Mouse (Mus musculus): ENCODE data around the gene Rnf181. TPM values are rescaled to one million over a fixed set of nuclear protein-coding genes. Genes with fewer than 3 reads are reported as not detected.

The Rnf181 gene
- polyA plus RNA-seq, 1 experiment from 2014 or later: 106 TPM

DNA sequence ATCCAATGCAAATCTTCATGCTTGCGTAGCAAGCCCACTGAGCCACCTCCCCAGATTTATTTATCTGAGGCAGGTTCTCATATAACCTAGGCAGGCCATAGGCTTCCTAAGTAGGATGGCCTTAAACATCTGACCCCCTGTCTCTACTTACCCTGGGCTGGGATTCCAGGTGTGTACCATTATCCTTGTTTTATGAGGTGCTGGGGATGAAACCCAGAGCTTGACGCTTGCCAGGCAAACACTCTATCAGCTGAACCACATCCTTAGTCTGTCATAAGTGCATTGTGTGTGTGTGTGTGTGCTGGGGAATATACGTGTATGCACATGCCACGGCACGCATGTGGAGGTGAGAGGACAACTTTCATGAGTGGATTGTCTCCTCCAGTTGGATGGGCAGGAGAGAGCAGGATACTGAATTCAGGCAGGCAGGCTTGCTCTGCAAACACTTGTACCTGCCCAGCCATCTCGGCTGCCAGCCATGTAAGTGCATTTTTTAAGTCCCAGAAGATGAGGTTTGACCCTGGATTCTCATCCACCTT, 22.1 kb upstream of the Rnf181 start:
- Histone ChIP-seq H3K4me3 (ENCODE audit: low read depth, low read length) (no peak overlapping the region), H3K9ac (ENCODE audit: low read depth, low read length) (no peak overlapping the region), H3K36me3 (ENCODE audit: control insufficient read depth, insufficient read depth, low read length) (no peaks in the 10 kb centered on the region), H3K27me3 (ENCODE audit: control insufficient read depth, insufficient read depth, low read length) (peaks cover 7% of the 10 kb centered on the region; the same call in 1 of the 2 replicates), H3K4me2 (replicated peaks; ENCODE audit: low read depth, low read length) (no peak overlapping the region), H3K4me1 (replicated peaks; ENCODE audit: control insufficient read depth, insufficient read depth, low read length) (peaks cover 3% of the 10 kb centered on the region; the same call in 1 of the 2 replicates), H3K27ac (ENCODE audit: low read depth, low read length) (no peak overlapping the region), H3K9me3 (ENCODE audit: control insufficient read depth, low read length) (no peaks in the 10 kb centered on the region)
- ATAC-seq (ENCODE audit: low FRiP score) (no peak), DNase-seq (ENCODE audit: low spot score) (no peak)
- 91% methylated on average over 6 of the region's 6 CpGs for WGBS

DNA sequence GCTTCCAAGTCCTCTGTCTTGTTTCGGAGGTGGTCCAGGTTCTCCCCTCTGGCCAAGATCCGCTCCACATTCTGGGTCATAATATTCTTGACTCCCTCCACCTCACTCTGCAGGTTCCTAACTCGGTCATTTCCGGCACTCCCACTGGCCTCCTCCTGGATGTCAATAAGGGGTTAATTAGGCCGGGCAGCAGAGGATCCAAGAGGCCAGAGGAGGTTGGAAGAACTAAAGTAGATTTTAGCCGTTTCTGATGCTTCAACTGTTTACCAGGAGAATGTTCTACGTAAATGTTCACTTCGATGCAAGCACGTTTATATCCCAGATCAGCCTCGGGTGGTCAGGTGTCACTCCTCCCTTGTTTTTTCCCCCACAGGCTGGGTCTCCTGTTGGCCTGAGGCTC, 21.5 kb upstream of the Rnf181 start:
- DNase-seq (ENCODE audit: low spot score): no peak
- Histone ChIP-seq H3K36me3 (ENCODE audit: control insufficient read depth, insufficient read depth, low read length) (no peaks in the 10 kb centered on the region), H3K9ac (ENCODE audit: low read depth, low read length) (no peak overlapping the region), H3K27ac (ENCODE audit: low read depth, low read length) (no peak overlapping the region), H3K4me3 (ENCODE audit: low read depth, low read length) (no peak overlapping the region), H3K4me2 (replicated peaks; ENCODE audit: low read depth, low read length) (no peak overlapping the region), H3K27me3 (ENCODE audit: control insufficient read depth, insufficient read depth, low read length) (peaks cover 7% of the 10 kb centered on the region; the same call in 1 of the 2 replicates), H3K4me1 (replicated peaks; ENCODE audit: control insufficient read depth, insufficient read depth, low read length) (peaks cover 3% of the 10 kb centered on the region; the same call in 1 of the 2 replicates), H3K9me3 (ENCODE audit: control insufficient read depth, low read length) (no peaks in the 10 kb centered on the region)
- ATAC-seq (ENCODE audit: low FRiP score): no peak
- 76% methylated on average over 10 of the region's 10 CpGs for WGBS

DNA sequence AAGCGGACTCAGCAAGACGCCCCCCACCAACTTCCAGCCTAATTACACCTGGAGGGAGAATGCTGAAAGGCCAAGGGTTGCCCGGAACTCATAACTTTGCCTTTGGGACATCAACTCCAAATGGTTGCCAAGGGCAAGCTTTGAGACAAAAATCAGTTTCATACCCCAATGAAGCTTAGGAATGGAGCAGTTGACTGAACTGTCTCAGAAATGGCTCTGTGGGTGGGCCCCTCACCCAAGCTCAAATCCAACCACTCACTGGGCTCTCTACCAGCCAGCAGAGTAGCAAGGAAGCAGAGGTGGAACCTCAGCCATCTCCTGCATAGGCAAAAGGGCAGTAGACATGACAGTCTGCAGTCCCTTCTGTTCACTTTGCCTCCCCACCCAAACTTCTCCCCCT, 21.1 kb upstream of the Rnf181 start:
- H3K27me3 ChIP-seq (ENCODE audit: control insufficient read depth, insufficient read depth, low read length): peaks cover 7% of the 10 kb centered on the region; the same call in 1 of the 2 replicates
- no peak overlapping the region for H3K27ac ChIP-seq (ENCODE audit: low read depth, low read length)
- H3K9ac ChIP-seq (ENCODE audit: low read depth, low read length): no peak overlapping the region
- no peak for ATAC-seq (ENCODE audit: low FRiP score)
- H3K4me3 ChIP-seq (ENCODE audit: low read depth, low read length): no peak overlapping the region
- H3K36me3 ChIP-seq (ENCODE audit: control insufficient read depth, insufficient read depth, low read length): no peaks in the 10 kb centered on the region
- no peaks in the 10 kb centered on the region for H3K9me3 ChIP-seq (ENCODE audit: control insufficient read depth, low read length)
- peaks cover 3% of the 10 kb centered on the region; the same call in 1 of the 2 replicates for H3K4me1 ChIP-seq (replicated peaks; ENCODE audit: control insufficient read depth, insufficient read depth, low read length)
- DNase-seq (ENCODE audit: low spot score): no peak
- 75% methylated on average over 3 of the region's 3 CpGs for WGBS
- no peak overlapping the region for H3K4me2 ChIP-seq (replicated peaks; ENCODE audit: low read depth, low read length)

DNA sequence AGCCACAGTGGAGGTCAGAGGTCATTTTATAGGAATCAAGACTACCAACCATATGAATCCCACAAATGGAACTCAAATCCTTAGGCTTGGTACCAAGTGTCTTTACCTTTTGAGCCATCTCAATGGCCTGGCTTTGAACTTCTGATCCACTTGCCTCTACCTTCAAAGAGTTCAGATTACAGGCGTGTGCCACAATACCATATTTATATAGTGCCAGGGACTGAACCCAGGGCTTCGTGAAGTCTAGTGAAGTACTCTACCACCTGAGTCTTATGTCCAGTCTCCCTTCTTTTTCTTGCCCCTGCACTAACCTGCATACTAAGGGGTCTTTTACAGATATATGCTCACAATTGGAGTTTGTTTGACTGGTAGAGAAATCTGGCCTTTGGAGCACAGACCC, 19.8 kb upstream of the Rnf181 start:
- Histone ChIP-seq H3K9me3 (ENCODE audit: control insufficient read depth, low read length) (no peaks in the 10 kb centered on the region), H3K9ac (ENCODE audit: low read depth, low read length) (no peak overlapping the region), H3K27me3 (ENCODE audit: control insufficient read depth, insufficient read depth, low read length) (peaks cover 7% of the 10 kb centered on the region; the same call in 1 of the 2 replicates), H3K4me2 (replicated peaks; ENCODE audit: low read depth, low read length) (no peak overlapping the region), H3K4me3 (ENCODE audit: low read depth, low read length) (no peak overlapping the region), H3K36me3 (ENCODE audit: control insufficient read depth, insufficient read depth, low read length) (no peaks in the 10 kb centered on the region), H3K27ac (ENCODE audit: low read depth, low read length) (no peak overlapping the region), H3K4me1 (replicated peaks; ENCODE audit: control insufficient read depth, insufficient read depth, low read length) (peaks cover 3% of the 10 kb centered on the region; the same call in 1 of the 2 replicates)
- ATAC-seq (ENCODE audit: low FRiP score): no peak
- WGBS: 95% methylated on average over 2 of the region's 2 CpGs
- no peak for DNase-seq (ENCODE audit: low spot score)

DNA sequence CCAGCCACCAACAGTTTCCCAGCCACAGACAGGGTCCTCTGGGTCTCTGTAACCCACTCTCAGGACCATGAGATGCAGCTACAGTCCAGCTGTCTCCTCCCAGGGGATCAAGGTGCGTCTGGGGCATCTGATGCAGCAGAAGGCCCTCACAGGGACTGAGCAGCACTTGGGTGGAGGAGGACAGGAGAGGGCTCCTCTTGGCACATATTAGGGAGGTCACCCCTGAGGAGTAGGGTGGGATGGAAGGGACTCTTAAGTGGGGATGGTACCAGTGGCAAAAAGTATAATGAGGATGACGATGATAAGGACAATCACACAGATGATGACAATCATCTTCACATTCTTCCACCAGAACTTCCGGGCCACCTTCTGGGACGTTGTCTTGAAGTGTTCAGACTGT, 18.5 kb upstream of the Rnf181 start:
- H3K9ac ChIP-seq (ENCODE audit: low read depth, low read length): no peak overlapping the region
- DNase-seq (ENCODE audit: low spot score): no peak
- no peak for ATAC-seq (ENCODE audit: low FRiP score)
- no peak overlapping the region for H3K27ac ChIP-seq (ENCODE audit: low read depth, low read length)
- H3K36me3 ChIP-seq (ENCODE audit: control insufficient read depth, insufficient read depth, low read length): no peaks in the 10 kb centered on the region
- no peak overlapping the region for H3K4me2 ChIP-seq (replicated peaks; ENCODE audit: low read depth, low read length)
- H3K4me1 ChIP-seq (replicated peaks; ENCODE audit: control insufficient read depth, insufficient read depth, low read length): peaks cover under 1% of the 10 kb centered on the region; the same call in 1 of the 2 replicates
- H3K9me3 ChIP-seq (ENCODE audit: control insufficient read depth, low read length): no peaks in the 10 kb centered on the region
- 87% methylated on average over 4 of the region's 4 CpGs for WGBS
- H3K27me3 ChIP-seq (ENCODE audit: control insufficient read depth, insufficient read depth, low read length): peaks cover 5% of the 10 kb centered on the region
- no peak overlapping the region for H3K4me3 ChIP-seq (ENCODE audit: low read depth, low read length)

DNA sequence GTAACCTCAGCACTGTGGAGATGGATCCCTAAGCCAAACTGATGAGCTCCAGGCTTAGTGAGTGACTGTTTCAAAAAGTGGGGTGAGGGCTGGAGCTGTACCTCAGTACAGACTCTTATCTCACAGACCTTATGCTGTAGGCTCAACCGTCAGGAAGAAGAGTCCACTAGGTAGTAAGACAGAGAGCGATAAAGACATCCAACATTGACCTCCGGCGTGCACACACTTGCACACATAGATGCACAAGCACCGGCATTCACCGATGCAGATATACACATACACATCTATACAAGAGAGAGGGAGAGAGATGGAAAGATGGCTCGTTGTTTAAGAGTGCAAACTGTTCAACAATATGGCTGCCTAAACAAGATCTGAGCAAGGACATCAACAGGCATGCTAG, 17.2 kb upstream of the Rnf181 start:
- Histone ChIP-seq H3K36me3 (ENCODE audit: control insufficient read depth, insufficient read depth, low read length) (no peaks in the 10 kb centered on the region), H3K4me1 (replicated peaks; ENCODE audit: control insufficient read depth, insufficient read depth, low read length) (0 out of 2 replicates have a peak, but pooled peaks cover 2% of the 10 kb centered on the region), H3K4me2 (replicated peaks; ENCODE audit: low read depth, low read length) (no peak overlapping the region), H3K9ac (ENCODE audit: low read depth, low read length) (no peak overlapping the region), H3K27me3 (ENCODE audit: control insufficient read depth, insufficient read depth, low read length) (peaks cover 17% of the 10 kb centered on the region), H3K9me3 (ENCODE audit: control insufficient read depth, low read length) (no peaks in the 10 kb centered on the region), H3K27ac (ENCODE audit: low read depth, low read length) (no peak overlapping the region), H3K4me3 (ENCODE audit: low read depth, low read length) (no peak overlapping the region)
- no peak for DNase-seq (ENCODE audit: low spot score)
- 95% methylated on average over 7 of the region's 7 CpGs for WGBS
- ATAC-seq (ENCODE audit: low FRiP score): no peak

DNA sequence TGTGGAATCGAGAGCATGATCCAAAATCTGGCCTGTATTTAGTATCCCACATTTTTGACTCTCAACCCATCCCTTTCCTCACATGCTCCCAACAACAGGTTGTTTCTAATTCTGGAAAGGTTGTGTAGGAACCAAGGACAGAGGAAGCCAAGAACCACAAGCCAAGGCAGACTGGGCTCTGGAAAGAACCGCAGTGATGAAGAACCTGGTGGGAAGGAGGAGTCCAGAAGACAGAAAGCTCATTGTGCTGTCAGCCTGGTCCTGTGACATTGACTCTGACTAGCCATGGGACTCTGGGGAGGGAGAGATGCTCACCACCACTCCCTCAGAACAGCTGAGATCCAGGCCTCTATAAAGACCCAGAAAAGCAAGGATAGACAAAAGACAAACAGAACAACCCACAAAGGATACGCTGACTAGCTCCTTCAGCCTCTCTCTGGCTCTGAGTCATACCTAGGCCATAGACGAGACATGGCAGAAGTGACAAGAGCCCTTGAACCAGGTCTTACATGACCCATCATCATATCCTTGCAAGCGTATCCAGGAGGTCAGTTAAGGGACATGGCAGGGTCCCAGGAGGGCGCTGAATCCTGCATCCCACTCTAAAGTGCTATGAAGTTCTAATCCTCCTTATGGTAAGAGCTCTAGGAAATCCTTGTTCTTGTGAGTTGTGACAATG, 16.5 kb upstream of the Rnf181 start:
- WGBS: 84% methylated on average over 6 of the region's 6 CpGs

DNA sequence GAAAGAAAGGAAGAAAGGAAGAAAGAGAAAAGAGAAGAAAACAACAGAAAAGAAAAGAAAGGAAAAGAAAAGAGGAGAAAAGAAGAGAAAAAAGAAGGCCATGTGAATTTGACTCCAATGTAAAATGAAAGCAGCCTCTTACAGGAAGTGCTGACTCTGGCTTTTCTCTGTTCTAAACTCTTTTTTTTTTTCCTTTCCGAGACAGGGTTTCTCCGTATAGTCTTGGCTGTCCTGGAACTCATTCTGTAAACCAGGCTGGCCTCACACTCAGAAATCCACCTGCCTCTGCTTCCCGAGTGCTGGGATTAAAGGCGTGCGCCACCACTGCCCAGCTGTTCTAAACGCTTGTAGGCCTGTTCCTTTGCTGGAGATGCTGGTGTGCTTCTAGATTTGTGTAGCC, 15.7 kb upstream of the Rnf181 start:
- Histone ChIP-seq H3K4me3 (ENCODE audit: low read depth, low read length) (no peak overlapping the region), H3K9ac (ENCODE audit: low read depth, low read length) (no peak overlapping the region), H3K9me3 (ENCODE audit: control insufficient read depth, low read length) (no peaks in the 10 kb centered on the region)

More for the DNA sequence above, 16.5 kb upstream of the Rnf181 start:
- Histone ChIP-seq H3K4me2 (replicated peaks; ENCODE audit: low read depth, low read length) (no peak overlapping the region), H3K36me3 (ENCODE audit: control insufficient read depth, insufficient read depth, low read length) (no peaks in the 10 kb centered on the region), H3K9ac (ENCODE audit: low read depth, low read length) (no peak overlapping the region), H3K27me3 (ENCODE audit: control insufficient read depth, insufficient read depth, low read length) (peaks cover 19% of the 10 kb centered on the region), H3K4me3 (ENCODE audit: low read depth, low read length) (no peak overlapping the region), H3K27ac (ENCODE audit: low read depth, low read length) (no peak overlapping the region), H3K4me1 (replicated peaks; ENCODE audit: control insufficient read depth, insufficient read depth, low read length) (0 out of 2 replicates have a peak, but pooled peaks cover 2% of the 10 kb centered on the region), H3K9me3 (ENCODE audit: control insufficient read depth, low read length) (no peaks in the 10 kb centered on the region)
- ATAC-seq (ENCODE audit: low FRiP score) (no peak), DNase-seq (ENCODE audit: low spot score) (no peak)

More for the DNA sequence above, 15.7 kb upstream of the Rnf181 start:
- no peak for DNase-seq (ENCODE audit: low spot score)
- Histone ChIP-seq H3K27me3 (ENCODE audit: control insufficient read depth, insufficient read depth, low read length) (peaks cover 19% of the 10 kb centered on the region), H3K4me2 (replicated peaks; ENCODE audit: low read depth, low read length) (no peak overlapping the region), H3K36me3 (ENCODE audit: control insufficient read depth, insufficient read depth, low read length) (no peaks in the 10 kb centered on the region), H3K4me1 (replicated peaks; ENCODE audit: control insufficient read depth, insufficient read depth, low read length) (0 out of 2 replicates have a peak, but pooled peaks cover 2% of the 10 kb centered on the region), H3K27ac (ENCODE audit: low read depth, low read length) (no peak overlapping the region)
- no peak for ATAC-seq (ENCODE audit: low FRiP score)
- 89% methylated on average over 6 of the region's 6 CpGs for WGBS
